Mouse (Mus musculus): Measurements from ENCODE around the gene Tnmd. TPM values are rescaled to one million over a fixed set of nuclear protein-coding genes. Genes with fewer than 3 reads are reported as not detected.

Tnmd gene
- polyA plus RNA-seq, 1 experiment from 2014 or later: not detected

DNA sequence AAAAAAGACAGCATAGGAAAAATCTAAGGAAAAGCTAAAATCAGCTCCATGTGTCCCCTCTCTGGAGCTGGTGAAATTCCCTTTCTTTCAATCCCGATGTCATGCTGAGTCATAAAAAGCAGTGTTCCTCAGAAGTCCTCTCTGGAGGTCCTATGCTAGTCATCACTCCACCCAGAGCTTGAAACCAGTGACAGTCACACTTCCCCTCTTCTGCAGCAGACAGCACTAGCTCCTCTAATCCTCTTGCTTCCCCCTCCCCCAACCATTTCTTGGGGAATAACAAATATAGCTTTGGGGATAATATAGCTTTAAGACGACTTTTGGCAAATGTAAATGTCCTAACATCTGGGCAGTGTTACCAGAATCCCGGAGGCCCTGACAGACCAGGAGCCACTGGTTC, 57.5 kb downstream of the Tnmd start, which contains the start of gene Srpx2:
Gene Srpx2, plus strand, starts transcription at position 166 of the 400 bp plus-strand sequence.
- DNase-seq (ENCODE audit: low spot score): peak; percentile 21
- no peak within 1 kb of the TSS for H3K9ac ChIP-seq (replicated peaks; ENCODE audit: low read depth)
- WGBS: 27% methylated on average over 3 of the region's 3 CpGs
- peak within 1 kb of the TSS; percentile 8; the same call in 1 of the 2 replicates for H3K4me3 ChIP-seq (ENCODE audit: low read depth, low read length)
- H3K27me3 ChIP-seq (replicated peaks; ENCODE audit: insufficient read depth, low read length): no peaks in the 10 kb centered on the region
- H3K9me3 ChIP-seq (ENCODE audit: low read length): no peaks in the 10 kb centered on the region
- TF ChIP-seq CTCF (IDR thresholded peaks at IDR 0.05): no peak
- no peak for TF ChIP-seq EP300 (IDR thresholded peaks at IDR 0.05)
- no peak within 1 kb of the TSS; the same call in 1 of the 2 replicates for H3K4me2 ChIP-seq (replicated peaks; ENCODE audit: low read depth, low read length)
- no peaks in the 10 kb centered on the region for H3K4me1 ChIP-seq (ENCODE audit: insufficient read depth, low read depth, low read length)
- no peak within 1 kb of the TSS for H3K27ac ChIP-seq (ENCODE audit: low read length)
- no peak for ATAC-seq
- no peaks in the 10 kb centered on the region for H3K36me3 ChIP-seq (ENCODE audit: insufficient read depth, low read length)

DNA sequence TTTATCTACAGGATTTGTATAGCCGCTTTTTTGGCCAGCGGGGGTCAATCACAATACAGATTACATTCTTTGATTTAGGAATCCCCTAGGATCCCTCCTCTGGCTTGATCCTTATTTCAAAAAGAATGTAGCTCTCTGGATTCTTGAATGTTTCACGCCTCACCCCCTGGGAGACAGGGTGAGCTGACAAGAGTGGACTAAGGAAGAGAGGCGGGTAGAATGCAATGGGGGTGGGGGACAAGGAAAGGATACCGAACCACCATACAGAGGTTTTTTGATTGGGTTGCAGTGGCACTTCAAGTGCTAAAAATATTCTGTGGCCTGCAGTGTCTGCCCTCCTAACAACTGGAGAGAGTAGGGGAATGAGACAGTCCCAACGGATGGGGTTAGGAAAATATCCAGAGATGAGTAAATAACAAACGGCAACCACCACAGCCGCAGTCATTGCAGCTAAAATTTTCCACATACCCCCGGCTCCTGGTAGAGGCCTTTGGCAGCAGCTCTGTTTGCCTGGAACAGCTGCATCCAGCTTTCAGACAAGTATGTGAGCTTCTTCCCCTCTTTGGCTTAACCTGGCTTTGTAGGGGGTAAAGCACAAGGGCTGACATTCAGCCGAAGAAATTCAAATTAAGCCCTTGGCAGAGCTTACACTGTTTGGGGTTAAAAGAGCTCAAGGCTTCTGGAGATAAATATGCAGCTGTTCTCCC, 60.8 kb downstream of the Tnmd start:
- no peak overlapping the region for H3K9ac ChIP-seq (replicated peaks; ENCODE audit: low read depth)
- H3K4me2 ChIP-seq (replicated peaks; ENCODE audit: low read depth, low read length): no peak overlapping the region
- peak; percentile 54 for DNase-seq (ENCODE audit: low spot score)
- TF ChIP-seq CTCF (IDR thresholded peaks at IDR 0.05): no peak
- TF ChIP-seq EP300 (IDR thresholded peaks at IDR 0.05): no peak
- ATAC-seq: peak; percentile 79
- H3K9me3 ChIP-seq (ENCODE audit: low read length): no peaks in the 10 kb centered on the region
- H3K27ac ChIP-seq (ENCODE audit: low read length): 0 out of 2 replicates have a peak overlapping the region, but pooled peaks have one; percentile 26
- H3K36me3 ChIP-seq (ENCODE audit: insufficient read depth, low read length): no peaks in the 10 kb centered on the region
- no peaks in the 10 kb centered on the region for H3K27me3 ChIP-seq (replicated peaks; ENCODE audit: insufficient read depth, low read length)
- WGBS: 47% methylated on average over 10 of the region's 10 CpGs
- H3K4me3 ChIP-seq (ENCODE audit: low read depth, low read length): no peak overlapping the region
- no peaks in the 10 kb centered on the region for H3K4me1 ChIP-seq (ENCODE audit: insufficient read depth, low read depth, low read length)

GRCm38 (mm10) chrX:133913006-133913405, 62.2 kb downstream of the Tnmd start:
- no peak overlapping the region for H3K4me2 ChIP-seq (replicated peaks; ENCODE audit: low read depth, low read length)
- ATAC-seq (no peak), DNase-seq (ENCODE audit: low spot score) (no peak)
- no peaks in the 10 kb centered on the region for H3K36me3 ChIP-seq (ENCODE audit: insufficient read depth, low read length)
- no peaks in the 10 kb centered on the region for H3K27me3 ChIP-seq (replicated peaks; ENCODE audit: insufficient read depth, low read length)
- WGBS: 79% methylated on average over 3 of the region's 3 CpGs
- no peak overlapping the region for H3K9ac ChIP-seq (replicated peaks; ENCODE audit: low read depth)
- no peaks in the 10 kb centered on the region for H3K9me3 ChIP-seq (ENCODE audit: low read length)
- H3K27ac ChIP-seq (ENCODE audit: low read length): no peak overlapping the region
- TF ChIP-seq CTCF (IDR thresholded peaks at IDR 0.05): no peak
- no peak for TF ChIP-seq EP300 (IDR thresholded peaks at IDR 0.05)
- no peak overlapping the region for H3K4me3 ChIP-seq (ENCODE audit: low read depth, low read length)
- H3K4me1 ChIP-seq (ENCODE audit: insufficient read depth, low read depth, low read length): no peaks in the 10 kb centered on the region

GRCm38 (mm10) chrX:133914219-133914618, 63.4 kb downstream of the Tnmd start:
- no peak overlapping the region for H3K27ac ChIP-seq (ENCODE audit: low read length)
- H3K4me1 ChIP-seq (ENCODE audit: insufficient read depth, low read depth, low read length): no peaks in the 10 kb centered on the region
- H3K4me2 ChIP-seq (replicated peaks; ENCODE audit: low read depth, low read length): no peak overlapping the region
- DNase-seq (ENCODE audit: low spot score): no peak
- ATAC-seq: peak; percentile 60
- TF ChIP-seq EP300 (IDR thresholded peaks at IDR 0.05): no peak
- no peak for TF ChIP-seq CTCF (IDR thresholded peaks at IDR 0.05)
- no peak overlapping the region for H3K9ac ChIP-seq (replicated peaks; ENCODE audit: low read depth)
- H3K4me3 ChIP-seq (ENCODE audit: low read depth, low read length): no peak overlapping the region
- H3K9me3 ChIP-seq (ENCODE audit: low read length): no peaks in the 10 kb centered on the region
- no peaks in the 10 kb centered on the region for H3K36me3 ChIP-seq (ENCODE audit: insufficient read depth, low read length)
- no peaks in the 10 kb centered on the region for H3K27me3 ChIP-seq (replicated peaks; ENCODE audit: insufficient read depth, low read length)
- WGBS: 17% methylated on average over 7 of the region's 7 CpGs

Other genes with a start within 250 kb of the Tnmd start
- gene Pcdh19, start 162.0 kb upstream of the Tnmd start, polyA plus RNA-seq (2015; fragmentation: Nextera tagmentation; extraction: Ambion mirVana): 0.39 and 0.62 TPM in 2 replicates
- 64.2 and 67.7 TPM in 2 replicates for gene Tspan6, start 47.4 kb downstream of the Tnmd start, polyA plus RNA-seq (2015; fragmentation: Nextera tagmentation; extraction: Ambion mirVana)
- 17.3 and 18.1 TPM in 2 replicates for gene Srpx2, start 57.4 kb downstream of the Tnmd start, polyA plus RNA-seq (2015; fragmentation: Nextera tagmentation; extraction: Ambion mirVana)
- 2.1 and 2.5 TPM in 2 replicates for gene Sytl4, start 130.8 kb downstream of the Tnmd start, polyA plus RNA-seq (2015; fragmentation: Nextera tagmentation; extraction: Ambion mirVana)
- gene Cstf2, start 208.2 kb downstream of the Tnmd start, polyA plus RNA-seq (2015; fragmentation: Nextera tagmentation; extraction: Ambion mirVana): 13.8 and 14.3 TPM in 2 replicates

Measured in lung, postnatal 0 days (tissue).